13 mouse cellular contexts compared by ENCODE assay signal in genomic region chr6:131434088-131434487, GRCm38 (mm10). TPM values are rescaled to one million over a fixed set of nuclear protein-coding genes. Genes with fewer than 3 reads are reported as not detected.
DNase-seq lines count a peak whose midpoint lies in the region; ATAC-seq lines count a peak whose summit lies in the region.
"Had no signal": no experiment of that assay in that cellular context is flagged by ENCODE, and none has a peak within 500 bp of the region (broad histone marks: within the 10 kb centered on the region; RNA-seq: fewer than 3 reads in every experiment).

No protein-coding gene starts in this region.

- no peak for DNase-seq in heart, adult 18-20 months
- no peak for DNase-seq in embryonic facial prominence, embryonic 10.5 days (ENCODE audit: low spot score)
- DNase-seq in hindbrain, embryonic 14.5 days (ENCODE audit: low spot score): no peak
- no peak for DNase-seq in midbrain, embryonic 11.5 days (ENCODE audit: low spot score, missing footprints)
- no peak for DNase-seq in gastrocnemius, postnatal 25 days
- DNase-seq in adrenal gland, postnatal 4 days (ENCODE audit: low spot score in 2 of 2): no peak
- no peak for DNase-seq in gastrocnemius, adult 18-20 months (ENCODE audit: low spot score)
- DNase-seq: B cell, adult 2 months; cerebellum, adult 9-10 months had no signal

- peaks cover 2% of the 10 kb centered on the region; the same call in 1 of the 2 replicates for H3K9me3 ChIP-seq in heart, embryonic 12.5 days (replicated peaks)
- peaks cover under 1% of the 10 kb centered on the region; the same call in 1 of the 2 replicates for H3K9me3 ChIP-seq in embryonic facial prominence, embryonic 10.5 days
- no peaks in the 10 kb centered on the region for H3K9me3 ChIP-seq in hindbrain, embryonic 14.5 days (ENCODE audit: control insufficient read depth, low read length)
- H3K9me3 ChIP-seq in midbrain, embryonic 11.5 days (ENCODE audit: control insufficient read depth, low read length): no peaks in the 10 kb centered on the region

- H3K9ac ChIP-seq in heart, embryonic 12.5 days: no peak overlapping the region
- peak overlapping the region; percentile 75 for H3K9ac ChIP-seq in hindbrain, embryonic 14.5 days
- peak overlapping the region; percentile 71; the same call in 1 of the 2 replicates for H3K9ac ChIP-seq in midbrain, embryonic 11.5 days (ENCODE audit: low read length)

- H3K4me1 ChIP-seq in heart, embryonic 12.5 days (replicated peaks): no peaks in the 10 kb centered on the region
- H3K4me1 ChIP-seq in embryonic facial prominence, embryonic 10.5 days: peaks cover 5% of the 10 kb centered on the region; the same call in 1 of the 2 replicates
- peaks cover 3% of the 10 kb centered on the region; the same call in 1 of the 2 replicates for H3K4me1 ChIP-seq in hindbrain, embryonic 14.5 days (replicated peaks; ENCODE audit: control insufficient read depth, insufficient read depth, low read length)
- H3K4me1 ChIP-seq in midbrain, embryonic 11.5 days (ENCODE audit: control insufficient read depth, insufficient read depth, low read length): no peaks in the 10 kb centered on the region

- no peak overlapping the region for H3K27ac ChIP-seq in heart, embryonic 12.5 days (ENCODE audit: poor library complexity, severe bottlenecking)
- no peak overlapping the region for H3K27ac ChIP-seq in embryonic facial prominence, embryonic 10.5 days (replicated peaks)
- H3K27ac ChIP-seq in hindbrain, embryonic 14.5 days: no peak overlapping the region
- H3K27ac ChIP-seq in midbrain, embryonic 11.5 days (ENCODE audit: low read depth, low read length): no peak overlapping the region
- H3K27ac ChIP-seq: gastrocnemius, adult 2 months; left cerebral cortex, adult 2 months had no signal

- peak overlapping the region; percentile 80 for H3K4me2 ChIP-seq in heart, embryonic 12.5 days
- peak overlapping the region; percentile 81 for H3K4me2 ChIP-seq in hindbrain, embryonic 14.5 days (replicated peaks)
- peak overlapping the region; percentile 67 for H3K4me2 ChIP-seq in midbrain, embryonic 11.5 days

- ATAC-seq in heart, embryonic 12.5 days (ENCODE audit: insufficient number of reproducible peaks, low FRiP score): no peak
- peak; percentile 9; the same call in 1 of the 2 replicates for ATAC-seq in hindbrain, embryonic 14.5 days (ENCODE audit: low FRiP score)
- peak; percentile 58; the same call in 1 of the 2 replicates for ATAC-seq in midbrain, embryonic 11.5 days (ENCODE audit: low FRiP score)

- H3K4me3 ChIP-seq in heart, embryonic 12.5 days: peak overlapping the region; percentile 45
- H3K4me3 ChIP-seq in embryonic facial prominence, embryonic 10.5 days: peak overlapping the region; percentile 61
- H3K4me3 ChIP-seq in hindbrain, embryonic 14.5 days (replicated peaks; ENCODE audit: low read length): peak overlapping the region; percentile 45
- peak overlapping the region; percentile 40; the same call in 1 of the 2 replicates for H3K4me3 ChIP-seq in midbrain, embryonic 11.5 days (ENCODE audit: low read depth, low read length)
- H3K4me3 ChIP-seq: myocyte had no signal

- H3K27me3 ChIP-seq in heart, embryonic 12.5 days (replicated peaks): peaks cover 13% of the 10 kb centered on the region
- H3K27me3 ChIP-seq in embryonic facial prominence, embryonic 10.5 days (replicated peaks; ENCODE audit: low read depth, poor library complexity, severe bottlenecking): peaks cover 28% of the 10 kb centered on the region
- H3K27me3 ChIP-seq in hindbrain, embryonic 14.5 days (ENCODE audit: control insufficient read depth, insufficient read depth, low read length): no peaks in the 10 kb centered on the region
- H3K27me3 ChIP-seq in midbrain, embryonic 11.5 days (ENCODE audit: control insufficient read depth, insufficient read depth, low read length): no peaks in the 10 kb centered on the region

- no peaks in the 10 kb centered on the region for H3K36me3 ChIP-seq in heart, embryonic 12.5 days
- H3K36me3 ChIP-seq in embryonic facial prominence, embryonic 10.5 days (replicated peaks): no peaks in the 10 kb centered on the region
- no peaks in the 10 kb centered on the region for H3K36me3 ChIP-seq in hindbrain, embryonic 14.5 days (replicated peaks; ENCODE audit: control insufficient read depth, insufficient read depth)
- no peaks in the 10 kb centered on the region for H3K36me3 ChIP-seq in midbrain, embryonic 11.5 days (ENCODE audit: control insufficient read depth, insufficient read depth, low read length)

- 47% methylated on average over 1 of the region's 1 CpGs for WGBS in heart, embryonic 12.5 days
- WGBS in embryonic facial prominence, embryonic 10.5 days: 34% methylated on average over 1 of the region's 1 CpGs
- WGBS in hindbrain, embryonic 14.5 days: 71% methylated on average over 1 of the region's 1 CpGs
- 63% methylated on average over 1 of the region's 1 CpGs for WGBS in midbrain, embryonic 11.5 days

RNA-seq across cellular contexts. Expression of gene Ybx3, which starts 45.8 kb away (rescaled TPM):
- 47.9 and 52.6 TPM in 2 replicates for polyA plus RNA-seq in heart, embryonic 12.5 days (2016; fragmentation: Nextera tagmentation; extraction: Ambion mirVana)
- total RNA-seq in heart, adult 18-20 months (2021): 100 to 1,000 TPM; 209 to 231 TPM
- 44.2 and 44.7 TPM in 2 replicates for polyA plus RNA-seq in embryonic facial prominence, embryonic 10.5 days (2016; fragmentation: Nextera tagmentation; extraction: Ambion mirVana)
- 30.6 and 33.4 TPM in 2 replicates for polyA plus RNA-seq in hindbrain, embryonic 14.5 days (2014; fragmentation: Nextera tagmentation; extraction: Ambion mirVana)
- polyA plus RNA-seq in midbrain, embryonic 11.5 days (2014; fragmentation: Nextera tagmentation; extraction: Ambion mirVana): 36.3 and 38.6 TPM in 2 replicates
- 1,000 to 10,000 TPM; 1,052 to 1,458 TPM for total RNA-seq in gastrocnemius, postnatal 25 days (2021)
- 100 to 1,000 TPM; 197 to 198 TPM for total RNA-seq in adrenal gland, postnatal 4 days (2021)
- 1,000 to 10,000 TPM; 2,006 to 2,015 TPM for total RNA-seq in gastrocnemius, adult 18-20 months (2021)

RNA-seq across cellular contexts. Expression of gene 5430401F13Rik, which starts 52.1 kb away (rescaled TPM):
- polyA plus RNA-seq in heart, embryonic 12.5 days (2016; fragmentation: Nextera tagmentation; extraction: Ambion mirVana): not detected in 2 replicates
- total RNA-seq in heart, adult 18-20 months (2021): not detected
- not detected in 2 replicates for polyA plus RNA-seq in embryonic facial prominence, embryonic 10.5 days (2016; fragmentation: Nextera tagmentation; extraction: Ambion mirVana)
- not detected in 2 replicates for polyA plus RNA-seq in hindbrain, embryonic 14.5 days (2014; fragmentation: Nextera tagmentation; extraction: Ambion mirVana)
- polyA plus RNA-seq in midbrain, embryonic 11.5 days (2014; fragmentation: Nextera tagmentation; extraction: Ambion mirVana): not detected in 2 replicates
- total RNA-seq in gastrocnemius, postnatal 25 days (2021): not detected
- total RNA-seq in adrenal gland, postnatal 4 days (2021): not detected
- total RNA-seq in gastrocnemius, adult 18-20 months (2021): not detected
- total RNA-seq: gastrocnemius, adult 2 months; left cerebral cortex, adult 2 months had no signal
- polyA plus RNA-seq: myocyte had no signal

RNA-seq across cellular contexts. Expression of gene Gm6619, which starts 52.1 kb away (rescaled TPM):
- polyA plus RNA-seq in heart, embryonic 12.5 days (2016; fragmentation: Nextera tagmentation; extraction: Ambion mirVana): not detected in 2 replicates
- total RNA-seq in heart, adult 18-20 months (2021): not detected
- not detected in 2 replicates for polyA plus RNA-seq in embryonic facial prominence, embryonic 10.5 days (2016; fragmentation: Nextera tagmentation; extraction: Ambion mirVana)
- not detected in 2 replicates for polyA plus RNA-seq in hindbrain, embryonic 14.5 days (2014; fragmentation: Nextera tagmentation; extraction: Ambion mirVana)
- not detected in 2 replicates for polyA plus RNA-seq in midbrain, embryonic 11.5 days (2014; fragmentation: Nextera tagmentation; extraction: Ambion mirVana)
- not detected for total RNA-seq in gastrocnemius, postnatal 25 days (2021)
- total RNA-seq in adrenal gland, postnatal 4 days (2021): not detected
- not detected for total RNA-seq in gastrocnemius, adult 18-20 months (2021)
- total RNA-seq: gastrocnemius, adult 2 months; left cerebral cortex, adult 2 months had no signal
- polyA plus RNA-seq: myocyte had no signal

Comparison
In these comparisons a context has a peak if more than half of its experiments do, and no peak if none do; other contexts are left out.
1. RNA of gene Ybx3, which starts 45.8 kb away (total RNA-seq): 2,006 to 2,015 TPM in gastrocnemius, adult 18-20 months and 1,052 to 1,458 TPM in gastrocnemius, postnatal 25 days; 209 to 231 TPM in heart, adult 18-20 months and 197 to 198 TPM in adrenal gland, postnatal 4 days; every median in the first group is over 4 times any median in the second.
2. Peak in every context shown above with its lines, with median percentiles within 50 percentile points of each other: H3K4me2 ChIP-seq and H3K4me3 ChIP-seq.